Mouse (Mus musculus) forebrain, embryonic 11.5 days (tissue): Measurements from ENCODE around the gene Cd151. TPM values are rescaled to one million over a fixed set of nuclear protein-coding genes. Genes with fewer than 3 reads are reported as not detected.

Experiments used
- ATAC-seq: fragments of 200-750 bp; cut with Nextera tagmentation; replicated peaks from 2 replicates; pipeline ENCODE4 v1.8.0; 2017; ENCODE audit warnings: moderate TSS enrichment; ENCODE audit not compliant: low FRiP score
- DNase-seq: peaks from one replicate; pipeline ENCODE4 v3.0.0-alpha.2; 2017; ENCODE audit warnings: low spot score
- H3K27ac ChIP-seq: fragments of 300-500 bp; sonication (generic); 2 replicates; pipeline ENCODE4 v1.5.1; 2014; ENCODE audit warnings: low read depth, low read length
- H3K27me3 ChIP-seq: fragments of 300-500 bp; sonication (generic); 2 replicates; pipeline ENCODE4 v1.6.1; 2014; ENCODE audit warnings: mild to moderate bottlenecking, low read length, mixed read lengths; ENCODE audit not compliant: control insufficient read depth, insufficient read depth
- H3K36me3 ChIP-seq: fragments of 300-500 bp; sonication (generic); 2 replicates; pipeline ENCODE4 v1.6.1; 2014; ENCODE audit warnings: mild to moderate bottlenecking, low read length, moderate library complexity, mixed read lengths; ENCODE audit not compliant: control insufficient read depth, insufficient read depth
- H3K4me1 ChIP-seq: fragments of 300-500 bp; sonication (generic); replicated peaks from 2 replicates; pipeline ENCODE4 v1.6.1; 2014; ENCODE audit warnings: low read length, mixed read lengths; ENCODE audit not compliant: control insufficient read depth, insufficient read depth
- H3K4me2 ChIP-seq: fragments of 300-500 bp; sonication (generic); 2 replicates; pipeline ENCODE4 v1.6.1; 2014; ENCODE audit warnings: low read depth, mild to moderate bottlenecking, low read length, moderate library complexity, mixed read lengths; ENCODE audit not compliant: severe bottlenecking
- H3K4me3 ChIP-seq: fragments of 300-500 bp; sonication (generic); 2 replicates; pipeline ENCODE4 v1.5.1; 2014; ENCODE audit warnings: low read depth, low read length
- H3K9ac ChIP-seq: fragments of 300-500 bp; sonication (generic); 2 replicates; pipeline ENCODE4 v1.6.1; 2014; ENCODE audit warnings: low read length
- H3K9me3 ChIP-seq: fragments of 300-500 bp; sonication (generic); 2 replicates; pipeline ENCODE4 v1.6.1; 2016; ENCODE audit warnings: low read length, mixed read lengths; ENCODE audit not compliant: control insufficient read depth
- WGBS: fragments of 180-500 bp; shearing (Covaris S2); extraction: QIAGEN DNeasy Blood & Tissue Kit; methylation state at CpG from one replicate; pipeline ENCODE4 v1.1.7; 2014; 5-methylcytosine and 5-hydroxymethylcytosine counted together
- polyA plus RNA-seq: library from polyadenylated mRNA; unstranded; fragments of >200 nt; fragmentation: Nextera tagmentation; extraction: Ambion mirVana; gene quantifications from 2 replicates; pipeline ENCODE4 v1.2.1, GENCODE M21; 2014

Cd151 gene
- polyA plus RNA-seq = 40.3 and 48.6 TPM in 2 replicates

GRCm38 (mm10) chr7:141467230-141468030 lies at the start of gene Cd151:
Gene Cd151, plus strand, starts transcription at chr7:141467392.
- Histone ChIP-seq H3K27me3 (peaks cover 41% of the 10 kb centered on the region), H3K36me3 (peaks cover 2% of the 10 kb centered on the region), H3K4me3 (peak within 1 kb of the TSS; percentile 56), H3K4me1 (peaks cover 21% of the 10 kb centered on the region), H3K27ac (peak within 1 kb of the TSS; percentile 70), H3K9ac (peak within 1 kb of the TSS; percentile 78), H3K4me2 (peak within 1 kb of the TSS; percentile 78), H3K9me3 (no peaks in the 10 kb centered on the region)
- 2% methylated on average over 52 of the region's 52 CpGs for WGBS
- peak; percentile 78 for ATAC-seq
- DNase-seq = peak; percentile 92

- no peak overlapping the region for H3K4me2 ChIP-seq
Observed at GRCm38 (mm10) chr7:141417731-141418681, 49.2 kb upstream of the Cd151 start.

GRCm38 (mm10) chr7:141418970-141419369 lies 48.2 kb upstream of the Cd151 start:
- no peak for DNase-seq
- Histone ChIP-seq H3K27me3 (no peaks in the 10 kb centered on the region), H3K9me3 (no peaks in the 10 kb centered on the region), H3K4me2 (no peak overlapping the region), H3K4me1 (no peaks in the 10 kb centered on the region), H3K4me3 (no peak overlapping the region), H3K27ac (no peak overlapping the region), H3K36me3 (no peaks in the 10 kb centered on the region), H3K9ac (no peak overlapping the region)
- 78% methylated on average over 7 of the region's 7 CpGs for WGBS
- ATAC-seq = no peak

More at GRCm38 (mm10) chr7:141417731-141418681, 49.2 kb upstream of the Cd151 start:
- peak; percentile 32 for DNase-seq
- Histone ChIP-seq H3K4me1 (0 out of 2 replicates have a peak, but pooled peaks cover 3% of the 10 kb centered on the region), H3K36me3 (no peaks in the 10 kb centered on the region), H3K9me3 (no peaks in the 10 kb centered on the region), H3K4me3 (no peak overlapping the region), H3K27ac (no peak overlapping the region), H3K9ac (no peak overlapping the region), H3K27me3 (no peaks in the 10 kb centered on the region)
- no peak for ATAC-seq
- 71% methylated on average over 8 of the region's 8 CpGs for WGBS

- ATAC-seq (no peak), DNase-seq (no peak)
- Histone ChIP-seq H3K36me3 (no peaks in the 10 kb centered on the region), H3K27ac (no peak overlapping the region), H3K4me1 (no peaks in the 10 kb centered on the region), H3K4me2 (no peak overlapping the region), H3K9ac (no peak overlapping the region), H3K27me3 (no peaks in the 10 kb centered on the region), H3K9me3 (no peaks in the 10 kb centered on the region), H3K4me3 (no peak overlapping the region)
- WGBS = 87% methylated on average over 9 of the region's 9 CpGs
Observed at GRCm38 (mm10) chr7:141420030-141420702, 47.0 kb upstream of the Cd151 start.

- no peak for DNase-seq
- WGBS = 71% methylated on average over 4 of the region's 4 CpGs
Observed at GRCm38 (mm10) chr7:141423811-141424210, 43.4 kb upstream of the Cd151 start.

GRCm38 (mm10) chr7:141426948-141427730 lies 40.1 kb upstream of the Cd151 start:
- DNase-seq (no peak), ATAC-seq (no peak)
- no peaks in the 10 kb centered on the region for H3K9me3 ChIP-seq
- H3K27me3 ChIP-seq = no peaks in the 10 kb centered on the region
- peaks cover 3% of the 10 kb centered on the region; the same call in 1 of the 2 replicates for H3K36me3 ChIP-seq
- no peak overlapping the region for H3K27ac ChIP-seq
- H3K4me1 ChIP-seq = peaks cover 4% of the 10 kb centered on the region; the same call in 1 of the 2 replicates
- no peak overlapping the region for H3K4me2 ChIP-seq
- WGBS = 84% methylated on average over 12 of the region's 12 CpGs
- no peak overlapping the region for H3K9ac ChIP-seq
- H3K4me3 ChIP-seq = no peak overlapping the region

More at GRCm38 (mm10) chr7:141423811-141424210, 43.4 kb upstream of the Cd151 start:
- no peaks in the 10 kb centered on the region for H3K27me3 ChIP-seq
- no peaks in the 10 kb centered on the region for H3K9me3 ChIP-seq
- H3K4me3 ChIP-seq = no peak overlapping the region
- no peak overlapping the region for H3K4me2 ChIP-seq
- ATAC-seq = no peak
- H3K4me1 ChIP-seq = 0 out of 2 replicates have a peak, but pooled peaks cover 2% of the 10 kb centered on the region
- H3K9ac ChIP-seq = no peak overlapping the region
- no peak overlapping the region for H3K27ac ChIP-seq
- H3K36me3 ChIP-seq = no peaks in the 10 kb centered on the region

- WGBS = 48% methylated on average over 5 of the region's 5 CpGs
- Histone ChIP-seq H3K4me1 (peaks cover 4% of the 10 kb centered on the region; the same call in 1 of the 2 replicates), H3K36me3 (peaks cover 3% of the 10 kb centered on the region; the same call in 1 of the 2 replicates), H3K27ac (no peak overlapping the region), H3K9me3 (no peaks in the 10 kb centered on the region), H3K4me3 (peak overlapping the region; percentile 36), H3K4me2 (peak overlapping the region; percentile 64), H3K27me3 (no peaks in the 10 kb centered on the region), H3K9ac (peak overlapping the region; percentile 57)
- DNase-seq (no peak), ATAC-seq (no peak; the same call in 1 of the 2 replicates)
Observed at GRCm38 (mm10) chr7:141428701-141429100, 38.5 kb upstream of the Cd151 start.
